Mouse (Mus musculus): ENCODE data around the gene Mdn1. TPM values are rescaled to one million over a fixed set of nuclear protein-coding genes. Genes with fewer than 3 reads are reported as not detected.

Gene Mdn1
- total RNA-seq (2014; rRNA removed) (5.9 and 7.8 TPM in 2 replicates), polyA plus RNA-seq (2012; rRNA removed) (1.9 and 2.9 TPM in 2 replicates)

GRCm38 (mm10) chr4:32656918-32657662 is at the start of gene Mdn1:
Mdn1 (plus strand) TSS chr4:32657119.
- WGBS, result under 1% methylated on average over 68 of the region's 68 CpGs
- Histone ChIP-seq H3K4me1 (ENCODE audit: control insufficient read depth, insufficient read depth, low read length) (peaks cover 4% of the 10 kb centered on the region), H3K9ac (ENCODE audit: low read depth, low read length) (peak within 1 kb of the TSS; percentile 61), H3K27me3 (ENCODE audit: control insufficient read depth, insufficient read depth, low read length) (no peaks in the 10 kb centered on the region), H3K4me3 (ENCODE audit: insufficient read depth, low read depth, low read length) (peak within 1 kb of the TSS; percentile 68), H3K27ac (replicated peaks; ENCODE audit: insufficient read depth, low read depth, low read length) (peak within 1 kb of the TSS; percentile 55), H3K79me2 (ENCODE audit: control insufficient read depth, insufficient read depth, low read length) (no peaks in the 10 kb centered on the region), H3K36me3 (ENCODE audit: control insufficient read depth, insufficient read depth, low read length) (peaks cover 5% of the 10 kb centered on the region; the same call in 1 of the 2 replicates)
- DNase-seq (ENCODE audit: extremely low read depth, low read depth, low spot score), result peak; percentile 77
- no peak for TF ChIP-seq CTCF (IDR thresholded peaks at IDR 0.05; ENCODE audit: low read depth, low read length)
- TF ChIP-seq POLR2A (IDR thresholded peaks at IDR 0.05; ENCODE audit: extremely low read depth, insufficient read depth, low read length), result 0 out of 2 replicates have a peak, but pooled peaks have one; percentile 33

DNA sequence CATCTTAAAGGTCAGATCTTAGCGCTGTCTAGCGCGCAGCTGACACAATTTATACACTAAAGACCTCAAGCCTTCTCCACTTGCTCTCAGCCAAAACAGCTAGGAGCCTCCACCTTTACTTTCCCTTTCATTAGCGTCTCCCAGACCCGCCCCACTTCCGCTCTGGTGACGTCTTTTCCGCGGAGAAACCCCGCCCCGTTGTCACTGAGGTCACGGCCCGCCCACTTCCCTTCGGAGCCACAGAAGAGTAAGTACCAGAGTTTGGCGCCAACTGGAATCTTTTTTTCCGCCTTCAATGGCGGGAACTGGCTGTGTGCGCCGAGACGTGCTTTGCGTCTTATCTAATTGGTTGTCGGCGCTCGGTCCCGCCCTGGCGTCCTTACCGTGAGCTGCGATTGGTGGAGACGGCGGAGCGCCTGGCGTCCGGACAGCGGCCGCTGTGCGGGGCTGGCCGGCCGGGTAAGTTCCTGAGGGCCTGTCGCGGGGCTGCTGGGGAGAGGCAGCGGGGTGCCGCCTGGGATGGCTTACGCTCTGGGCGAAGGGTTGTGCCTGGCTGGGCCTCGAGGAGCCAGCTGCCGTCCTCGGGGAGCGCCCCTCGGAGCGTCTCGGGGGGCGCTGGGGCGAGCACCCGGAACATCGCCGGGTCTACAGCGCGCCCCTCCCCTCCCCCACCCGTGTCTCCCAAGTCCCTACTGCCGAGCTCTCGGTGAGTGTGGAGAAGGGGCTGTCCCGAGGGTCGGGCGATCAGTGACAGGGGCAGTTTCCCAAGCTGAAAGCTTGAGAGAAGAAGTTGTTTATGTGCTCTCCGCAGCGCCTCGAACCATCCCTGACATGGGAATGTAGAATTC is 41.7 kb upstream of the Mdn1 start, which contains the start of gene Casp8ap2:
TSS of gene Casp8ap2 (plus strand) at position 418 of the 848 bp plus-strand sequence.
- under 1% methylated on average over 67 of the region's 67 CpGs for WGBS
- peak within 1 kb of the TSS; percentile 65 for H3K27ac ChIP-seq (replicated peaks; ENCODE audit: insufficient read depth, low read depth, low read length)
- H3K9ac ChIP-seq (ENCODE audit: low read depth, low read length), result peak within 1 kb of the TSS; percentile 91
- H3K36me3 ChIP-seq (ENCODE audit: control insufficient read depth, insufficient read depth, low read length), result no peaks in the 10 kb centered on the region
- DNase-seq (ENCODE audit: extremely low read depth, low read depth, low spot score), result peak; percentile 97
- H3K27me3 ChIP-seq (ENCODE audit: control insufficient read depth, insufficient read depth, low read length), result no peaks in the 10 kb centered on the region
- H3K4me3 ChIP-seq (ENCODE audit: insufficient read depth, low read depth, low read length), result peak within 1 kb of the TSS; percentile 87
- H3K79me2 ChIP-seq (ENCODE audit: control insufficient read depth, insufficient read depth, low read length), result peaks cover 11% of the 10 kb centered on the region; the same call in 1 of the 2 replicates
- no peaks in the 10 kb centered on the region for H3K4me1 ChIP-seq (ENCODE audit: control insufficient read depth, insufficient read depth, low read length)
- peak; percentile 41; the same call in 1 of the 2 replicates for TF ChIP-seq POLR2A (IDR thresholded peaks at IDR 0.05; ENCODE audit: extremely low read depth, insufficient read depth, low read length)
- TF ChIP-seq CTCF (IDR thresholded peaks at IDR 0.05; ENCODE audit: low read depth, low read length), result no peak

- DNase-seq (ENCODE audit: extremely low read depth, low read depth, low spot score), result no peak
- H3K79me2 ChIP-seq (ENCODE audit: control insufficient read depth, insufficient read depth, low read length), result peaks cover 5% of the 10 kb centered on the region; the same call in 1 of the 2 replicates
- TF ChIP-seq POLR2A (IDR thresholded peaks at IDR 0.05; ENCODE audit: extremely low read depth, insufficient read depth, low read length) (no peak), CTCF (IDR thresholded peaks at IDR 0.05; ENCODE audit: low read depth, low read length) (no peak)
- H3K4me3 ChIP-seq (ENCODE audit: insufficient read depth, low read depth, low read length), result no peak overlapping the region
- no peaks in the 10 kb centered on the region for H3K27me3 ChIP-seq (ENCODE audit: control insufficient read depth, insufficient read depth, low read length)
- H3K9ac ChIP-seq (ENCODE audit: low read depth, low read length), result no peak overlapping the region
- peaks cover 6% of the 10 kb centered on the region for H3K36me3 ChIP-seq (ENCODE audit: control insufficient read depth, insufficient read depth, low read length)
- H3K27ac ChIP-seq (replicated peaks; ENCODE audit: insufficient read depth, low read depth, low read length), result no peak overlapping the region
- H3K4me1 ChIP-seq (ENCODE audit: control insufficient read depth, insufficient read depth, low read length), result no peaks in the 10 kb centered on the region
Measured at GRCm38 (mm10) chr4:32621637-32622036, 35.3 kb upstream of the Mdn1 start.

DNA sequence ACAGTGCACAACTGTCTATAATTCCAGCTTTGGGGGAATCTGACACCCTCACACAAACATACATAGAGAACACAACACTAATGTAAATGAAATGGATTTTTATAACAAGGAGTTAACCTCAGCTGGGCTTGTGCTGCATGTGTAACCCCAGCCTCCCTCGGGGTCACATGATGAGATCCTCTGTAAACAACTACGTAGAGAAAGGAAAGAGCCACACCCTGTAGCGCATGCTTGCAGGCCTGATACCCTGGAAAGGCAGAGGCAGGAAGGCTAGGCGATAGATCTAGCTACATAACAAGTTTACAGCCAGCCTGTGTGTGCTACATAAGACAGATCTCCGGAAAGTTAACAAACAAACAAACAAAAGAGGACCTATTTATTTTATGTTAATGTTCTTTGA is 5.2 kb upstream of the Mdn1 start:
- H3K36me3 ChIP-seq (ENCODE audit: control insufficient read depth, insufficient read depth, low read length), result peaks cover 26% of the 10 kb centered on the region
- no peak overlapping the region for H3K4me3 ChIP-seq (ENCODE audit: insufficient read depth, low read depth, low read length)
- TF ChIP-seq CTCF (IDR thresholded peaks at IDR 0.05; ENCODE audit: low read depth, low read length), result no peak
- TF ChIP-seq POLR2A (IDR thresholded peaks at IDR 0.05; ENCODE audit: extremely low read depth, insufficient read depth, low read length), result no peak
- H3K4me1 ChIP-seq (ENCODE audit: control insufficient read depth, insufficient read depth, low read length), result no peaks in the 10 kb centered on the region
- no peak for DNase-seq (ENCODE audit: extremely low read depth, low read depth, low spot score)
- WGBS, result 63% methylated on average over 5 of the region's 5 CpGs
- H3K27ac ChIP-seq (replicated peaks; ENCODE audit: insufficient read depth, low read depth, low read length), result no peak overlapping the region
- no peaks in the 10 kb centered on the region for H3K79me2 ChIP-seq (ENCODE audit: control insufficient read depth, insufficient read depth, low read length)
- H3K9ac ChIP-seq (ENCODE audit: low read depth, low read length), result no peak overlapping the region
- no peaks in the 10 kb centered on the region for H3K27me3 ChIP-seq (ENCODE audit: control insufficient read depth, insufficient read depth, low read length)

- H3K79me2 ChIP-seq (ENCODE audit: control insufficient read depth, insufficient read depth, low read length), result no peaks in the 10 kb centered on the region
- WGBS, result 60% methylated on average over 11 of the region's 11 CpGs
- H3K4me3 ChIP-seq (ENCODE audit: insufficient read depth, low read depth, low read length), result peak overlapping the region; percentile 68
- TF ChIP-seq POLR2A (IDR thresholded peaks at IDR 0.05; ENCODE audit: extremely low read depth, insufficient read depth, low read length) (no peak), CTCF (IDR thresholded peaks at IDR 0.05; ENCODE audit: low read depth, low read length) (no peak)
- H3K27me3 ChIP-seq (ENCODE audit: control insufficient read depth, insufficient read depth, low read length), result no peaks in the 10 kb centered on the region
- DNase-seq (ENCODE audit: extremely low read depth, low read depth, low spot score), result no peak
- H3K36me3 ChIP-seq (ENCODE audit: control insufficient read depth, insufficient read depth, low read length), result peaks cover 8% of the 10 kb centered on the region; the same call in 1 of the 2 replicates
- peak overlapping the region; percentile 55 for H3K27ac ChIP-seq (replicated peaks; ENCODE audit: insufficient read depth, low read depth, low read length)
- H3K4me1 ChIP-seq (ENCODE audit: control insufficient read depth, insufficient read depth, low read length), result peaks cover 4% of the 10 kb centered on the region
- H3K9ac ChIP-seq (ENCODE audit: low read depth, low read length), result peak overlapping the region; percentile 61
Measured at GRCm38 (mm10) chr4:32656146-32656904, 594 bp upstream of the Mdn1 start.
